Mouse (Mus musculus) limb, embryonic 13.5 days (tissue): ENCODE results near the gene 2310050C09Rik. TPM values are rescaled to one million over a fixed set of nuclear protein-coding genes. Genes with fewer than 3 reads are reported as not detected.

Experiments
- polyA plus RNA-seq: library from polyadenylated mRNA; unstranded; fragments of >200 nt; fragmentation: Nextera tagmentation; extraction: Ambion mirVana; gene quantifications from 2 replicates; pipeline ENCODE4 v1.2.1, GENCODE M21; 2015

2310050C09Rik gene
- polyA plus RNA-seq, 1 experiment from 2014 or later = 0.13 TPM

Other genes with a start within 250 kb of the 2310050C09Rik start
- not detected in 2 replicates for gene Lce6a, start 248.6 kb downstream of the 2310050C09Rik start, polyA plus RNA-seq
- gene Lce1a1, start 221.9 kb downstream of the 2310050C09Rik start, polyA plus RNA-seq = not detected in 2 replicates
- not detected in 2 replicates for gene Lce1b, start 213.3 kb downstream of the 2310050C09Rik start, polyA plus RNA-seq
- gene Lce1a2, start 199.9 kb downstream of the 2310050C09Rik start, polyA plus RNA-seq = not detected in 2 replicates
- gene Lce1c, start 191.0 kb downstream of the 2310050C09Rik start, polyA plus RNA-seq = not detected in 2 replicates
- not detected in 2 replicates for gene Lce1d, start 183.0 kb downstream of the 2310050C09Rik start, polyA plus RNA-seq
- gene Lce1e, start 161.1 kb downstream of the 2310050C09Rik start, polyA plus RNA-seq = not detected in 2 replicates
- not detected in 2 replicates for gene Lce1f, start 149.9 kb downstream of the 2310050C09Rik start, polyA plus RNA-seq
- not detected in 2 replicates for gene Gm38119, start 131.1 kb downstream of the 2310050C09Rik start, polyA plus RNA-seq
- not detected in 2 replicates for gene Lce1g, start 117.9 kb downstream of the 2310050C09Rik start, polyA plus RNA-seq
- not detected in 2 replicates for gene Lce1h, start 105.2 kb downstream of the 2310050C09Rik start, polyA plus RNA-seq
- gene Lce1i, start 91.3 kb downstream of the 2310050C09Rik start, polyA plus RNA-seq = not detected in 2 replicates
- gene Lce1j, start 79.7 kb downstream of the 2310050C09Rik start, polyA plus RNA-seq = not detected in 2 replicates
- not detected in 2 replicates for gene Lce1k, start 62.3 kb downstream of the 2310050C09Rik start, polyA plus RNA-seq
- gene Kprp, start 43.0 kb downstream of the 2310050C09Rik start, polyA plus RNA-seq = not detected in 2 replicates
- not detected in 2 replicates for gene Lce1l, start 18.9 kb downstream of the 2310050C09Rik start, polyA plus RNA-seq
- gene Lce3a, start 56.0 kb upstream of the 2310050C09Rik start, polyA plus RNA-seq = not detected in 2 replicates
- gene Lce3b, start 62.8 kb upstream of the 2310050C09Rik start, polyA plus RNA-seq = not detected in 2 replicates
- gene Lce3c, start 74.3 kb upstream of the 2310050C09Rik start, polyA plus RNA-seq = 0.28 TPM in 1 of 2 replicates, not detected in the other
- gene Lce3d, start 87.2 kb upstream of the 2310050C09Rik start, polyA plus RNA-seq = not detected in 2 replicates
- not detected in 2 replicates for gene Lce3e, start 96.8 kb upstream of the 2310050C09Rik start, polyA plus RNA-seq
- not detected in 2 replicates for gene Lce3f, start 122.0 kb upstream of the 2310050C09Rik start, polyA plus RNA-seq
- 0.42 and 1.0 TPM in 2 replicates for gene Crct1, start 145.5 kb upstream of the 2310050C09Rik start, polyA plus RNA-seq
- not detected in 2 replicates for gene Lce1m, start 148.8 kb upstream of the 2310050C09Rik start, polyA plus RNA-seq
- not detected in 2 replicates for gene Gm4858, start 198.6 kb upstream of the 2310050C09Rik start, polyA plus RNA-seq